Mouse (Mus musculus): Measurements from ENCODE around the gene Nup205.

The Nup205 gene

GRCm38 (mm10) chr6:35288114-35288761 lies 111.0 kb downstream of the Nup205 start:
- no peak for DNase-seq (ENCODE audit: low read depth, low spot score)

- no peak for DNase-seq (ENCODE audit: low read depth, low spot score)
Observed at GRCm38 (mm10) chr6:35288920-35289319, 111.7 kb downstream of the Nup205 start.

DNA sequence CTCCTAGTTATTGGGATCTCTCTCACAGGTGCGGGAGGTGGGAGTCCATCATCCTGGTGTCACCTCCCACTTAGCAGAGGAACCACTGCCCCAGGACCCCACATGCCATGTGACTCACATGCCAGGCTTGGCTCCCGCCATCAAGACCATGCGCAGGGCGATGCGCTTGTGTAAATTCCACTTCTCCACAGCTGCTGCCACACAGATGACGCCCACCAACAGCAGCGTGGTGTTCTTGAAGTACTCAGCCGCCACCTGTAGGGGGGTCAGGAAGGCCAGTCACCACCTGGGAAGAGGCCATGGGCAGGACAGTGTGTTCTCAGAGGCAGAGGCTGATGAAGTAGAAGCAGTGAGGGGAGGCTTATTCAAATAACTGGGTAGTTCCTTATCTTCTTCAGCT lies 112.5 kb downstream of the Nup205 start:
- DNase-seq (ENCODE audit: low read depth, low spot score) = no peak

GRCm38 (mm10) chr6:35294964-35295363 lies 117.7 kb downstream of the Nup205 start:
- no peak for DNase-seq (ENCODE audit: low read depth, low spot score)

DNA sequence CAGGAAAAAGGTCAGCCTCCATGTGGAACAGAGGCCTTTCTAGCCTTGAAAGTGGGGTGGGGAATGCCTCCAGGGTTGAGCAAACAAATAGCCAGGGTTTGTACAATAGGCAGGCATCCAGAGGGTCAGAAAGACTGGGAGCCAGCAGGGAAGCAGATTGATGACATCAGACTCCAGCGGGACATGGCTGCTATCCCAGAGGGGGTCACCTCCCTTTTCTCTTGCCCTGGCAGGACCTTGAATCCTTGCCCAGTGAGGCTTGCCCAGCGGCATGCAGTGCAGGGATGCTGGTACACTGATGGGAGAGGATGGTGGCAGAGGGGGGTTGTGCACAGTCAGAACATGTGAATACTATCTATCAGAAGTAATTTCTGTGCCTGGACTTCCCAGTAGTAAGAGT lies 119.8 kb downstream of the Nup205 start:
- DNase-seq (ENCODE audit: low read depth, low spot score) = no peak
